Mouse (Mus musculus) testis, postnatal 14 days (tissue): ENCODE measurements around the gene Rbmxl1.
A peak's percentile ranks its signal among the peaks of the same experiment; 100 is the strongest.
"Not testable (repeated sequence)": the region's sequence is repeated elsewhere in the genome, so short reads cannot be mapped to it uniquely, and the experiment has no call there.

Experiments used
- DNase-seq: peaks from one replicate; pipeline ENCODE4 v3.0.0; 2021; ENCODE audit warnings: low spot score

The Rbmxl1 gene

DNA sequence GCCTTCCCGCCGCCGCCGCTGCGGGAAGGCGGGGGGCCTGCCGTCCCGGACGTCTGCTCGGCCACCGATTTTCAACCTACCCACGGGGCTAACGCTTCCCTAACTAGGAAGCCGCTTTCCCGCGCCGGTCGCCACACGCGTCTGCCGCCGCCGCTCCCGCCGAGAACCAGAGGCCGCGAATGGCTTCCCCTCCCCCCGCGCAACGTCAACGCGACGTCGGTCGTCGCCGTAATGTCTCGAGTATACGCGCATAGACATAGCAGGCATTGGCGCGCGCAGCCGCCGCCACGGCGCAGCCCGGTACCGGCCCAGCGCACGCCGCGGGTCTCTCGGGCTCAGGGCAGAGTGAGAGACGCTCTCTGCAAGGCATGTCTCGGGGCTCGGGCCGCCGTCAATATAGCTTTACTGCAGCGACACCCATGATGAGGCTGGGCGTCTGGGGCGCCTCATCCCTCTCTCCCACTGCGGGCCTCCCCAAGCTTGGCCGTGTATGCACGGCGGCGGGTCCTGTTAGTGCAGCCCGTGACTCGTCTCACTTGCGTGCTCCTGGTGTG, at the start of gene Rbmxl1:
Gene Rbmxl1 (minus strand): TSS at position 180 of the 554 bp plus-strand sequence.
- DNase-seq: peak; percentile 91

DNA sequence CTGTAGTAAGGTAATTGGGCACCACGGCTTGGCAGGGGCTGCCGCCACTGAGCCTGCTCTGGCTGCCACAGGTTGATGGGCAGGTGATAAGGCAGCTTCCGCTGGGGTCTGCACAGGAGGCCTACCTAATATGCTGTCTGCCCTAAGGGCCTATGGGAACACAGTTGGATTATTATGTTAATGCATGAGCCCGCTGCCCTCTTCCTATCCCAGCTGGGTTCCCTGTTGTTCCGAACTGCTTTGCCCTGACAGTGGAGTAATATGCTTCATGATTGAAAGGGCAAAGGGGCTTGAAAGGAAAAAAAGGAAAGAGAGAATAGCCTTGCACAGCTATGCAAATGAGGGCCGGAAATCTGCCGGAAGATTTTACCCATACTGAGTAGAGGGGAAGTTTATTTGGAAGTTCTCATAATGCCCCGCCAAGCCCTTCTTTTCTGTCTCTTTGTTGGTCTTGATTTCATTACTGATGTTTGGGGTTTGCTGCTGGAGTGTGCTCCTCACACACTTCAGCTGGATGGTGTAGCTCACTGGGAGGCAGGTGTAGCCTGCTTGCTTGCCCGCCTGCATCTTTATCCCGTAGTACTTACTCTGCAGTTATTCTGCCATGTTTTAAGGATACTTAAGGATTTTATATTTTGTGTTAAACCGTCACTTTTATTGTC, 48.2 kb upstream of the Rbmxl1 start:
- DNase-seq: no peak

DNA sequence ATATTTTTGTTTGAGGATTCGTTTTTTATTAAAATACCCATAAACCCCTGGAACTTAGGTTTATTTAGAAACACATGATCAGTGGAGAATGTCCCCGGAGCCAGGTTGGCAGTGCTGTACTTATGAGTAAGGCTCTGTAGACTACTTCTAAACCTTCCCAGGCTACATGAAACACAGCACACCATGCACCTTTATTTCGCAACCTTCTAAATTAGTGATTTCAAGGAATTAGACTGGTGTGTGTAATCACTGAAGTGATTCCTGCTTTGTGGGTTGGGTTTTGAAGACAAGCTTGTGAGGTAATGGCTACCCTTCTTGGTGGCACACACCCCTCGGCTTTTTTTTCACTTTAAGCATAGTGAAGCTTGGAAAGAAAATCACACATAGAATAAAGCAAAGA, 47.1 kb upstream of the Rbmxl1 start:
- DNase-seq: no peak

DNA sequence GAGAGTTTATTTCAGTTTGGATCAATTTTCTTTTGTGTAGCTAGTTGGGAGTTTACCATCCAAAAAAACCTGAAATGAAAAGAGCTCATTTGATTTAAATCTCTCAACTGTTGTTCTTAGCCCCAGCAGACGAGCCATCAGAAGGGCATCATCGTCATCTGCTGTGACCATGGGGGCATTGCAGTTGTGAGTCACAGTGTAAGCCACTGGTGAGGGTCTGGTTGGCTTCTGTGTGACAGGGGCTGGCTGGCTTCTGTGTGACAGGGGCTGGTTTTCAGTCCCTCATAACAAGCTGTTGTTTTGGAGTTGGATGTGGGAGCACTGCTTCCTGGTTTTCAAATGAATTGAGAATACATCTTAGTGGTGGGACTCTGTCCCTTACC, 42.0 kb upstream of the Rbmxl1 start:
- DNase-seq: no peak

DNA sequence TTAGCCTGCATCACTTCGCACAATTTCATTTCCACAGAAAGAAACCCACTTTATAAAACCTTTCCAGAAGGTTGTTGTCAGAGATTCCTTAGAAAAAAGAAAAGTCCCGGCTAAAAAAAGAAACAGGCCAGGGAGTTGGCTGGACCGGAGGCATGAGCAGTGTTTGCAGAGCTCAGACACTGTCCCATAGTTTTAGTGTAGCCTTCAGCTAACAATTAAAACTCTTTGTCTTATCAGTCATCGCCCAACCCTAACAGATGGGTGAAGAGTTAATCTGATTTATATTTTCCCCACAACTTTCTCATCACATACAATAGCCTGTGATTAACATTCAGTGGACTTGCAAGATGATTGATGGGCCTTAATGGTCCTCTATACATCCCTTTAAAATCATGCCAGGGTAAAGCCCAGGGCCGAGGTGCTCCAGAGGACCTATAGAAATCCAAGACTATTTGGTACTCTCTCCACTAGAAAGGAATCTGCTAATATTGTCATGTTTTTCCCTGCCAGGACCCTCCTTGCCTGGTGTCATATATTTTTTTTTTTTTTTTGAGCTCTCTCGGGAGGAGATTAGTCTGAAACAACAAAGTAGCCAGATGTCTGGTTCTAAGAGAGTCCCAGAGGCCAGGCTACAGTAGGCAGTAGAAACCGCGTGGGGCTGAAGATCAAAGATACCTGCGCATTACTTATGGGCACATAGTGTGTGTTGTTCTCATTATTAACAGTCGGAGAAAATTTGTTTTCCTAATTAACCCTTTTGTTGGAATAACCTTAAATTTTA, 41.5 kb upstream of the Rbmxl1 start:
- DNase-seq: no peak

DNA sequence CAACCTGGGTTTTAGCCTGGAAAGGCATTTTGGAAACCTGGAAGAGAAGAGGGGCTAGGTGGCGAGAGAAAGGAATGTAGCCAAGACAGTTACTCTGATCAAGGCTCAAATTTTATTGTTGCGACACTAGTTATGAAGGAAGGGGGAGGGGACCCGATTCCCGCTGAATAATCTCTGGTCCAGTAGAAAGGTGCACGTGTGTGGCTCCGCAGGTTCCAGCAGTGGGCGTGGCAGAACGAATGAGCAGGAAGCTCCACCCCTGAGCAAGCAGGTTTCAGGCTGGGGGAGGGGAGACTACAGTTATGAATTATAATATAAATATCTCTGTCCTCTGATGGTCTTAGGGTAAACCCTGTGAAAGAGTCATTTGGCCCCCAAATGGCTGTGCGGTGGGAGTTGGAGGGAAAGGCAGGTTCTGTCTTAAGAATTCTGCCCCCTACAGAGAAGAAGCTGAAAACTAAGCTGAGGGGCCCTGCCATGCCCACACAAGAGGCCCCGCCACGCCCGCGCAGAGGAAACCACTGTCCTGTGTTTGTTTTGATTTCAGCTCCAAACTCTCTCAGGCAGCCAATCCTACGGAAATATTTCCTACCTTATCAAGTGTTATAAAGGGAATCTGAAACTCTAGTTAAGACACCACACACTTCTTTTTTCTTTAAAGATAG, 36.6 kb upstream of the Rbmxl1 start:
- DNase-seq: not testable (repeated sequence)

DNA sequence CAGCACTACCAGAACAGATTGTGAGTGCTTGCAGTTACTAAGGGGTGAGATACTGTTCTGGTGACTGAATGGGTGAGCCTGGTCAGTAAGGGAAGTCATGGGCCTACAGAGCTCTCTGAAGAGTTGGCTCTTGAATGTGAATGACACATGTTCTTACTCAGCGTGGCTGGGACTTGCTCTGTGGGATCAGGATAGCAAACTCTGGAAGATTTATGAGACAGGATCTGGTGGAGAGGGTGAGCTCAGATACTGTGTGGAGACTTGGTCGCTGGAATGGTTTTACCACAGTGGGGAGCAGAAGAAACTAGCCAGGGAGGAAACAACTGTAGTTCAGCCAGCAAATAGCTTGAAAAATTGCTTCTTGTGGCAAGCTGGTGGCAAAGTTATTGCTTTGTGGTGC, 35.8 kb upstream of the Rbmxl1 start:
- DNase-seq: no peak

DNA sequence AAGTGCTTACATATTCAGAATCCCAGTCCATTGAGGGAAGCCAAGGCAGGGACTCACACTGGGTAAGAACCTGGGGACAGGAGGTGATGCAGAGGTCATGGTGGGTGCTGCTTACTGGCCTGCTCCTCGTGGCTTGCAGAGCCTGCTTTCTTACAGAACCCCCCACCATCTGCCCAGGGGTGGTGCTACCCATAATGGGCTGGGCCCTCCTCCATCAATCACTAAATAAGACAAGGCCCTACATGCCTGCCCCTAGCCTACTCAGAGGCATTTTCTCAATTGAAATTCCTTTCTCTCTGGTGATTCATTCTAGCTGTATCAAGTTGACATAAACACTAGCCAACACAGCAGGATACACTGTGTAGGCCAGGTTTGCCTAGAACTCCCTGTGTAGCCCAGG, 34.9 kb upstream of the Rbmxl1 start:
- DNase-seq: no peak

DNA sequence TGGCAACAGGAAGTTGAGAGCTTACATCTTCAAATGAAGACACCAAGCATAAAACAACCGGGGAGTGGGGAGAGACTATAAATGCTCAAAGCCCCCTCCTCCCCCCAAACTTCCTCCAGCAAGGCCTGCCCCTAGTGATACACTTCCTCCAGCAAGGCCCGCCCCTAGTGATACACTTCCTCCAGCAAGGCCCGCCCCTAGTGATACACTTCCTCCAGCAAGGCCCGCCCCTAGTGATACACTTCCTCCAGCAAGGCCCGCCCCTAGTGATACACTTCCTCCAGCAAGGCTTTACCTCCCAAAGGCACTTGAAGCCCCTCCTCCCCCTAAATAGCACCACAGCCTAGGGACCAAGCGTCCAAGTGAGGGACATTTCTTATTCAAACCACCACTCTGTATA, 34.0 kb upstream of the Rbmxl1 start:
- DNase-seq: not testable (repeated sequence)

DNA sequence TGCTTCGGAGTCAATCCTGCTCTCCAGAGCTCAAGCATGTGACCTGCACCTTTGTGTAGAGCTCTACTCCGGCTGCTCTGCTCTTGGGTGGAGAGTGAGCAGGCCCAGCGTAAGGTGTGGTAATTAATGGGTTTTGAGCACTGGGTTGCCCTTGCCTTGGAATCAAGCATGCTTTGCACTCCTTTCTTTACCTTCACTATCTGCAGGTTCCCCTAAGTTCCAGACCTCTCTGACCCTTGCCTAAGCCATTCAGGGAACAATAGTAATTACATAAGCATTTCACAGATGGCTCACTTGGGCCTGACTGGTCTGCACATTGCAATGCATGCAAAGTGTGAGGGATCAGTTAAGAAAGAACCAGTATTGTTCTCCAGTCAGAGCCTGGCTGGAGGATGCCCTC, 29.1 kb upstream of the Rbmxl1 start:
- DNase-seq: no peak

DNA sequence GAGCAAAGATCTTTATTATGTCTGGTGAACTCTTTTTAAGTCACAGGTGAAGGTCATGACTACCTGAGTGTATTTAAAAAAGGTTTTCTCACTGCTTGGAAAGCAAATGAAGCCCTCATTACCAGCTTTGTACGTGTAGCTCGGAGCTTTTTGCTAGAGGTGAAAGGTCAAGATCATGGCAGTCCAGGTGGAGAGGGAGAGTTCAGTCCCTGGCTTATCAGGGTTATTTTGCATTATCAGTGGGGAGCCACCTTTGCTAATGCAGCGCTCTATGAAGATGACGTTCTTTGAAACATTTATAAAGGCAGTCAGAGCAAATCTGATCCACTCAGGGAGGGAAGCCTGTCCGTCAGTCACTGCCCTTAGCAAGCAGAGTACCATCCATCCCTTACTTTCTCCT, 28.0 kb upstream of the Rbmxl1 start:
- no peak for DNase-seq

DNA sequence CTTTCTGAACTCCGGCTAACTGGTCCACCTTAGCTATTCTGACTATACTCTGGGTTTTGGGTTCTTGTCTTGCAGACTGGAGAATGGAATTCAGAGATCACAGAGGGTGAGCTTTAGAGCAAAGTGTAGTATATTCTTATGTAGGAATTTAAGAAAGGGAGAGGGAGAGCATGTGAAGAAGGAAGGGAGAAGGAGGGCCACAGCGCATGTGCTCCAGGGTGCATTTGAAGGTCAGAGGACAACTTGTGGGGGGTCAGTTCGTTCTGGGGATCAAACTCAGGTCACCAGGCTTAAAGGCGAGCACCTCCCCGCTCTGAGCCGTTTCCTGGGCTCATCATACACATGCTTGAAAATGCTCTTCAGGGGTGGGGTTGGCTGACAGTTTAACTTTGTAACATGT, 25.3 kb upstream of the Rbmxl1 start:
- DNase-seq: no peak

DNA sequence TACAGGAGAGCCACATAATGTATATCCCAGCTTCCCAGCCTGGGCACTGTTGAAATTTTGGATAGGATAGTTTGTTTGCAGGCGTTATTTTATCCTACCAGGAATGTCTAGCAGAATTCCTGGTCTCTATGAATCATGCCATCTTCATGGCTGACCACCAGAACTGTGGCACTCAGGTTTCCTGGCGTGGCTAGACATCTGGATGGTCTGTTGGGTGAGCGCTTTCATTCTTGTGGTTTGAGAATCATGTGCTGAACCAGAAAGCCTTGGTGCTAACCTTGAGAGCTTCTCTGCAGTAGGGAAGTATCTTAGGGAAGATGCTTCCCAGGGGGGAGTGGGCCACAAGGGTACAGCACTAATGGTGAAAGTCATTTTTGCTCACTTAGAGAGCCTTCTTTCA, 6.4 kb upstream of the Rbmxl1 start:
- DNase-seq: no peak

DNA sequence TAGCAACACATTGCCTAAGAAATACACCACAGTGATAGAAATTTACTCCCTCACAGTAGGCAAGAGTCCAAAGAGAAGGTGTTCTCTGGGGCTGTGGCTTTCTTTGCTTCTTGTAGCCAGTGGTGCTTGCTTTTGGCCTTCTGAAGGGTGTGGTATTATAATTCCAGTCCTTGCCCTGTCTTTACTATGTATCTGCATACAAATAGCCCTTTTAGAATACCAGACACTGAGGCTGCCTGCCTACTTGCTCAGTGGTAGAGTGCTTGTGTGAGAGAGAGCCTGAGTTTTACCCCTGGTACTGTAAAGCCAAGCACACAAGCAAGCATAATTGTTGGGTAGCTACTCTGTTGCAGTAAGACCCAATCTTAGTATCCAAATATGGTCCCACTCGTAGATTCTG, 6.0 kb upstream of the Rbmxl1 start:
- no peak for DNase-seq

DNA sequence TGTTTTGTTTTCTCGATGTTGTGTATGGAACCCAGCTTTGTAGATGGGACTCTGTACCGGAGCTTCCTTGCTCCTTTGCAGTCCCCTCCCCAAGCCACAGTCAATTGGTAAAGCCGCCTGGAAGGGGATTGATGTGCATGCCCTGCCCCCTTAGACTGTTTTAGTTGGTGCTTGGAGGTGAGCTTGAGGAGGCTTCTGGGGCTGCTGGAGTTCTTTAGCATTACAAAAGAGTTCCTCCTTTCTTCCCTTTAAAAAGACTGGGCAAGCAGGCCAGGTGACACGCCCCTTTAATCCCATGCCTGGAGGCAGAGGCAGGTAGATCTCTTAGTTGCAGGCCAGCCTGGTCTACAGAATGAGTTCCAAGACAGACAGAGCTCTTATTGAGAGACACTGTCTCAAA, 4.4 kb upstream of the Rbmxl1 start:
- DNase-seq: no peak

DNA sequence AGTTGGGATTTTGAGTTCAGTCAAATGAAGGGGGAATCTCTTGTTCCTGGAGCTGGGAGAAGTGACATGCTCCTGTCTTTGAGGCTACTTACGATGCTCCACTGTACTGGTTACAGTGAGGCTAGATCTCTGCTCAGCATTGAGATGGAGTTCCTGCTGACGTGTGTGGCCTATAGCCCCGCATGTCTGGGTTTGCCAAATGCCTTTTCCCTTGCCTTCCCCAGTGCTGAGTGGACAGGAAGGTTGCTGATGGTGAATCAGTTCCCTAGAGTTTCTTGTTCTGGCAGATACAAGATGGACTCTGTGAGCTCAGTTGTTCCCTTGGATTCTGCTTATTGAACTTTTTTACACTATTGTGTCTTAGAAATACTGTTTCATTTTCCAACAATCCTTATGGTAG, 2.2 kb upstream of the Rbmxl1 start:
- DNase-seq: no peak

DNA sequence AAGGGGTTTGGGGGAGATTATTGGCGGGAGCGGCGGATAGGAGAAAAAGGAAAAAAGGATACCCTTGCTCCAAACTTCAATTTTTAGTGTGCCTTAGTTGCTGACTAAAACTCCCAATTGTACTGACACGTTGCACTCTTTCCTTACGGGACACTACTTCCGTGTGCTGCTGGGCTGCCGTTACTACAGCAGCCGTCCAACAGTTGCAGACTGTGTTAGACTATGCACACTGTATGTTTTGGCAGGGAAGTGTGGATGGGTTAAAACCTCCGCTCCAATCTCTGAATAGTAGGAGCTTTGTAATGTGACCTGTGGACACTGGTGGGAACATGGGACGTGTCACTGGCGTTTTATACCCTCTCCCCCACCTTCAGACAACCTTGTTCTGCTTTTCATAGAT, 1.4 kb upstream of the Rbmxl1 start:
- no peak for DNase-seq

DNA sequence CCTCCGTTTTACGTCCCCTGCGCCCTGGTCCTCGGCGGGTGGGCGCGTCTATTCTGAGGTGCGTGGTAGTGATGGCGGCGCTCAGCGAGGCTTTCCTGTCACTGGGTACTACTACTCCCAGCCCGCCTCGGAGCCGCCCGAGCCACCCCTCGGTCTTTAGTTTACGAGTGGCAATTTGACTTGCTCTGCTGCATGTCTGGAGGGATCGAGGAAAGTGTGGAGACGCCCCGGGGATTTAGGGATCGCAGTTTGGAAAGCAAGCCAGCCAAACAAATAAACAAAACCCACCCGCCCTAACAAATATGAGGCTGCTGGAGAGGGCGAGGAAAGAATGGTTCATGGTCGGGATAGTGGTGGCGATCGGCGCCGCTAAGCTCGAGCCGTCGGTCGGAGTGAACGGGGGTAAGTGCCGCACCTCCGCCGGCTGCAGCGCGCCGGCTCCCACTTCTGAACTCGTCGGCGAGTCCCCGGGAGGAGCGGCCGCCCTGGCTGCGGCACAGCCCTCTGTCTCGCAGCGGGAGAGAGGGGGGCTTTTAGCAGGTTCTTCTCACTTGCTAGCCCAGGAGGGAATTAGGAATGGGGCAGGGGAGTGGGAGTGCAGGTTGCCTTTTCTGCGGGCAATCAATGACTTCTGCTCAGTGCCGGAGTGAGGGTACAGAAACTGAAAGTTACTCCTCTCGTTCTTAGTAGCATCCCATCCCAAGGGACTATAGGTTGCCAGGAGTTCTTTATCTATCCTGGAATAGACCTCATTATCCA, 754 bp upstream of the Rbmxl1 start, which contains the start of gene Slc10a7:
Gene Slc10a7 (plus strand): TSS at position 74 of the 759 bp plus-strand sequence.
- DNase-seq: peak; percentile 91

DNA sequence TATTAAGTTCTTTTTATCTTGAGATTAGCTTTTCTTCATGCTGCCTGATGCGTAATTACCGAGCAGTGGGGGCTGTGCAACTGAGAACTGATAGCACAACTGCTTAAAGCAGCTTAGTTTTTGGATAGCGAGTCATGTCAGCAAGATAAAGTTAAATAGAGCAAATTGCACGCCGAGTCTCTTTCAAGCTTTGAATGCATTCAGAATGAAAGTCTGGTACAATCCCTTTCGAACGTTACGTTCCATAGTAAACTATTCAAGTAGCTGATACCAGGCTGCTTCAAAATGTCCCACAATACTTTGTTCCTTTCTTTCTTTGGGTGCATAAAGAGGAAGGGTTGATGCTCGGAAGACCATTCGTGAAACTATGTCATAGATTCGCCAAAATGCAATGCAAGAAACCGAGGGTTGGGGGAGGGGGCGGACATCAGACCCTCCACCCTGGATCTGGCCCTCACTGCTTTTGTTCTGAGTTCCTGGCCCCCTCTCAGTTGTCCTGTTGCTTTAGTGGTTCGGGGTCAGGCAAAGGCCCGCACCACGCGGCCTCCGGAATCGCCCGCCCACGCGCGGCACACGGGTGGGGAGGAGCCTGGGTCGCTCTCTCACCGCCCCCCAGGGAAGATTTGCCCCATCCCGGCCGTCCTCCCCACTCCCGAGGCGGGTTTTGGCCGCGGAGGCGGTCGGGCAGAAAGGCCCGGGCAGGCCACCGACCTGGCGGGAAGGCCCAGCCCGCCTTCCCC, 549 bp downstream of the Rbmxl1 start:
- DNase-seq: peak; percentile 78

DNA sequence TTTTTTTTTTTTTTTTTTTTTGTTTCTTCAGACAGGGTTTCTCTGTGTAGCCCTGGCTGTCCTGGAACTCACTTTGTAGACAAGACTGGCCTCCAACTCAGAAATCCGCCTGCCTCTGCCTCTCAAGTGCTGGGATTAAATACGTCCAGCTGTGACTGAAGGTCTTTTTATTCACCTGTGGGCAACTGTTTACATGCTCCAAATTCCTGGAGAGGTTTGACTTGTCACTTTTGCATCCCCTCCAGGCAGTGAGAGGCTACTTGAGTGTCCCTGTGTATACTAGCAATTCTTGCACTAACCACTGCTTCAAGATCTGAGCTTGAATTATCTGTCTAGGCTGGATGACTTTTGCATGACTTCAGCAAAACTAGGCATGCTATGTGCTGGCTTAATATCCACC, 6.0 kb downstream of the Rbmxl1 start:
- DNase-seq: no peak

DNA sequence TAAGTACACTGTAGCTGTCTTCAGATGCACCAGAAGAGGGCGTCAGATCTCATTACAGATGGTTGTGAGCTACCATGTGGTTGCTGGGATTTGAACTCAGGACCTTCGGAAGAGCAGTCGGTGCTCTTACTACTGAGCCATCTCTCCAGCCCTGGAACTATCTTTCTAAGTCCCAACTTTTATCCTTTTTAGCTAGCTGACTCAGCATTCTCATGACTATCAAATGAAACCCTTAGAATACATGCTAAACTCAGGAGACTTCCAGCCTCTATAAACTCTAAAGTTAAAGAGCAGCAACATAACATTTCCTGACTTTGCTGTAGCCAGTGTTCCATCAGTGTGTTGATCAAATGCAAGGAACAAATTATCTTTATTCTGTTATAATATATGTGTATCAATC, 12.4 kb downstream of the Rbmxl1 start:
- not testable (repeated sequence) for DNase-seq
